Mouse (Mus musculus) bone marrow macrophage, adult 2 months (primary cell): ENCODE data around the gene Eepd1.

Experiments used
- CTCF ChIP-seq: IDR thresholded peaks from 2 replicates; pipeline ENCODE4 v1.5.1; 2012; ENCODE audit warnings: low read depth, mild to moderate bottlenecking, low read length, moderate library complexity
- POLR2A ChIP-seq: IDR thresholded peaks from 2 replicates; pipeline ENCODE4 v1.6.1; 2012; ENCODE audit warnings: mild to moderate bottlenecking, low read depth, low read length, borderline replicate concordance

GRCm38 (mm10) chr9:25526927-25527337 lies 45.6 kb downstream of the Eepd1 start:
- TF ChIP-seq POLR2A (no peak), CTCF (no peak)
